Mouse (Mus musculus): ENCODE data around the gene Cmtr1.

- TF ChIP-seq CTCF (IDR thresholded peaks at IDR 0.05; ENCODE audit: low read depth) = no peak
- no peak for TF ChIP-seq EP300 (optimal IDR thresholded peaks at IDR 0.05)
These were observed 64.2 kb downstream of the Cmtr1 start for GRCm38 (mm10) chr17:29724610-29725009.

Measured in stomach, postnatal 0 days (tissue).